Mouse (Mus musculus): ENCODE measurements around the gene Acadvl. TPM values are rescaled to one million over a fixed set of nuclear protein-coding genes. Genes with fewer than 3 reads are reported as not detected.

Gene Acadvl
- polyA plus RNA-seq, 1 experiment: 308 TPM

- peak within 1 kb of the TSS; percentile 89 for H3K27ac ChIP-seq (ENCODE audit: insufficient read depth, low read depth, low read length)
- H3K27me3 ChIP-seq (replicated peaks; ENCODE audit: control insufficient read depth, insufficient read depth, low read length): no peaks in the 10 kb centered on the region
- H3K4me3 ChIP-seq (ENCODE audit: insufficient read depth, low read depth, low read length): peak within 1 kb of the TSS; percentile 80
- TF ChIP-seq CTCF (conservative IDR thresholded peaks at IDR 0.05; ENCODE audit: insufficient read depth, insufficient read length, low read depth, low read length): no peak
- WGBS: under 1% methylated on average over 42 of the region's 43 CpGs
- DNase-seq: no peak
- H3K4me1 ChIP-seq (ENCODE audit: control insufficient read depth, insufficient read depth, low read length): peaks cover 9% of the 10 kb centered on the region; the same call in 1 of the 2 replicates
- peaks cover 2% of the 10 kb centered on the region for H3K36me3 ChIP-seq (ENCODE audit: control insufficient read depth, insufficient read depth, low read length)
These were observed 34.0 kb downstream of the Acadvl start, which contains the start of gene Ctdnep1 for GRCm38 (mm10) chr11:69981141-69981762. TSS of gene Ctdnep1 (plus strand) at chr11:69981156.

- TF ChIP-seq POLR2A (IDR thresholded peaks at IDR 0.05; ENCODE audit: low read depth, low read length) (peak; percentile 85), CTCF (conservative IDR thresholded peaks at IDR 0.05; ENCODE audit: insufficient read depth, insufficient read length, low read depth, low read length) (no peak)
- WGBS: under 1% methylated on average over 34 of the region's 60 CpGs
- H3K4me3 ChIP-seq (ENCODE audit: insufficient read depth, low read depth, low read length): peak overlapping the region; percentile 80
- H3K36me3 ChIP-seq (ENCODE audit: control insufficient read depth, insufficient read depth, low read length): peaks cover 2% of the 10 kb centered on the region; the same call in 1 of the 2 replicates
- H3K27me3 ChIP-seq (replicated peaks; ENCODE audit: control insufficient read depth, insufficient read depth, low read length): no peaks in the 10 kb centered on the region
- DNase-seq: peak; percentile 99
- H3K27ac ChIP-seq (ENCODE audit: insufficient read depth, low read depth, low read length): peak overlapping the region; percentile 89
- H3K4me1 ChIP-seq (ENCODE audit: control insufficient read depth, insufficient read depth, low read length): peaks cover 9% of the 10 kb centered on the region; the same call in 1 of the 2 replicates
These were observed 34.7 kb downstream of the Acadvl start for GRCm38 (mm10) chr11:69980196-69981140.

- H3K27me3 ChIP-seq (replicated peaks; ENCODE audit: control insufficient read depth, insufficient read depth, low read length): no peaks in the 10 kb centered on the region
- WGBS: 3% methylated on average over 16 of the region's 16 CpGs
- no peak for DNase-seq
- no peak for TF ChIP-seq CTCF (conservative IDR thresholded peaks at IDR 0.05; ENCODE audit: insufficient read depth, insufficient read length, low read depth, low read length)
- TF ChIP-seq POLR2A (IDR thresholded peaks at IDR 0.05; ENCODE audit: low read depth, low read length): no peak
- peaks cover 2% of the 10 kb centered on the region; the same call in 1 of the 2 replicates for H3K36me3 ChIP-seq (ENCODE audit: control insufficient read depth, insufficient read depth, low read length)
- H3K4me3 ChIP-seq (ENCODE audit: insufficient read depth, low read depth, low read length): peak overlapping the region; percentile 80
- H3K4me1 ChIP-seq (ENCODE audit: control insufficient read depth, insufficient read depth, low read length): peaks cover 9% of the 10 kb centered on the region; the same call in 1 of the 2 replicates
- H3K27ac ChIP-seq (ENCODE audit: insufficient read depth, low read depth, low read length): peak overlapping the region; percentile 89; the same call in 1 of the 2 replicates
These were observed 35.4 kb downstream of the Acadvl start for GRCm38 (mm10) chr11:69979827-69980195.

GRCm38 (mm10) chr11:69976271-69976670 lies 38.9 kb downstream of the Acadvl start:
- no peaks in the 10 kb centered on the region; the same call in none of the 2 replicates for H3K36me3 ChIP-seq (ENCODE audit: control insufficient read depth, insufficient read depth, low read length)
- 87% methylated on average over 4 of the region's 4 CpGs for WGBS
- H3K27me3 ChIP-seq (replicated peaks; ENCODE audit: control insufficient read depth, insufficient read depth, low read length): no peaks in the 10 kb centered on the region
- no peak overlapping the region for H3K27ac ChIP-seq (ENCODE audit: insufficient read depth, low read depth, low read length)
- DNase-seq: no peak
- H3K4me3 ChIP-seq (ENCODE audit: insufficient read depth, low read depth, low read length): no peak overlapping the region
- H3K4me1 ChIP-seq (ENCODE audit: control insufficient read depth, insufficient read depth, low read length): no peaks in the 10 kb centered on the region
- no peak for TF ChIP-seq CTCF (conservative IDR thresholded peaks at IDR 0.05; ENCODE audit: insufficient read depth, insufficient read length, low read depth, low read length)
- TF ChIP-seq POLR2A (IDR thresholded peaks at IDR 0.05; ENCODE audit: low read depth, low read length): no peak

GRCm38 (mm10) chr11:69974907-69975306 lies 40.3 kb downstream of the Acadvl start:
- TF ChIP-seq CTCF (conservative IDR thresholded peaks at IDR 0.05; ENCODE audit: insufficient read depth, insufficient read length, low read depth, low read length) (no peak), POLR2A (IDR thresholded peaks at IDR 0.05; ENCODE audit: low read depth, low read length) (no peak)
- H3K4me3 ChIP-seq (ENCODE audit: insufficient read depth, low read depth, low read length): no peak overlapping the region
- no peaks in the 10 kb centered on the region for H3K27me3 ChIP-seq (replicated peaks; ENCODE audit: control insufficient read depth, insufficient read depth, low read length)
- DNase-seq: no peak
- 92% methylated on average over 2 of the region's 2 CpGs for WGBS
- no peaks in the 10 kb centered on the region; the same call in none of the 2 replicates for H3K36me3 ChIP-seq (ENCODE audit: control insufficient read depth, insufficient read depth, low read length)
- H3K4me1 ChIP-seq (ENCODE audit: control insufficient read depth, insufficient read depth, low read length): no peaks in the 10 kb centered on the region; the same call in 1 of the 2 replicates
- no peak overlapping the region for H3K27ac ChIP-seq (ENCODE audit: insufficient read depth, low read depth, low read length)

- no peak overlapping the region for H3K4me3 ChIP-seq (ENCODE audit: insufficient read depth, low read depth, low read length)
- peaks cover 3% of the 10 kb centered on the region; the same call in 1 of the 2 replicates for H3K4me1 ChIP-seq (ENCODE audit: control insufficient read depth, insufficient read depth, low read length)
- no peaks in the 10 kb centered on the region; the same call in none of the 2 replicates for H3K36me3 ChIP-seq (ENCODE audit: control insufficient read depth, insufficient read depth, low read length)
- TF ChIP-seq CTCF (conservative IDR thresholded peaks at IDR 0.05; ENCODE audit: insufficient read depth, insufficient read length, low read depth, low read length) (no peak), POLR2A (IDR thresholded peaks at IDR 0.05; ENCODE audit: low read depth, low read length) (no peak)
- no peak overlapping the region for H3K27ac ChIP-seq (ENCODE audit: insufficient read depth, low read depth, low read length)
- no peaks in the 10 kb centered on the region for H3K27me3 ChIP-seq (replicated peaks; ENCODE audit: control insufficient read depth, insufficient read depth, low read length)
- 72% methylated on average over 3 of the region's 3 CpGs for WGBS
- DNase-seq: no peak
These were observed 44.4 kb downstream of the Acadvl start for GRCm38 (mm10) chr11:69970775-69971174.

All from kidney, adult 2 months (tissue).